Mouse (Mus musculus) heart, embryonic 12.5 days (tissue): ENCODE results near the gene Lif. TPM values are rescaled to one million over a fixed set of nuclear protein-coding genes. Genes with fewer than 3 reads are reported as not detected.

Source experiments
- ATAC-seq: fragments of 200-750 bp; cut with Nextera tagmentation; 2 replicates; pipeline ENCODE4 v1.8.0; 2017; ENCODE audit warnings: moderate TSS enrichment, moderate library complexity; ENCODE audit not compliant: insufficient number of reproducible peaks, low FRiP score
- H3K27ac ChIP-seq: fragments of 300-500 bp; sonication (generic); 2 replicates; pipeline ENCODE4 v1.5.1; 2016; ENCODE audit warnings: mild to moderate bottlenecking, moderate library complexity; ENCODE audit not compliant: poor library complexity, severe bottlenecking
- H3K27me3 ChIP-seq: fragments of 300-500 bp; sonication (generic); replicated peaks from 2 replicates; pipeline ENCODE4 v1.6.1; 2016; ENCODE audit warnings: mild to moderate bottlenecking, moderate library complexity
- H3K36me3 ChIP-seq: fragments of 300-500 bp; sonication (generic); 2 replicates; pipeline ENCODE4 v1.6.1; 2016; ENCODE audit warnings: mild to moderate bottlenecking, moderate library complexity
- H3K4me1 ChIP-seq: fragments of 300-500 bp; sonication (generic); replicated peaks from 2 replicates; pipeline ENCODE4 v1.6.1; 2016; ENCODE audit warnings: mild to moderate bottlenecking
- H3K4me2 ChIP-seq: fragments of 300-500 bp; sonication (generic); 2 replicates; pipeline ENCODE4 v1.6.1; 2016; ENCODE audit warnings: mild to moderate bottlenecking, moderate library complexity
- H3K4me3 ChIP-seq: fragments of 300-500 bp; sonication (generic); 2 replicates; pipeline ENCODE4 v1.5.1; 2016; ENCODE audit warnings: mild to moderate bottlenecking
- H3K9ac ChIP-seq: fragments of 300-500 bp; sonication (generic); 2 replicates; pipeline ENCODE4 v1.6.1; 2016; ENCODE audit warnings: mild to moderate bottlenecking, moderate library complexity
- H3K9me3 ChIP-seq: fragments of 300-500 bp; sonication (generic); replicated peaks from 2 replicates; pipeline ENCODE4 v1.6.1; 2016; ENCODE audit warnings: mild to moderate bottlenecking, moderate library complexity
- WGBS: fragments of 180-500 bp; shearing (Covaris S2); methylation state at CpG from one replicate; pipeline ENCODE4 v1.1.7; 2016; 5-methylcytosine and 5-hydroxymethylcytosine counted together
- polyA plus RNA-seq: library from polyadenylated mRNA; unstranded; fragments of >200 nt; fragmentation: Nextera tagmentation; extraction: Ambion mirVana; gene quantifications from 2 replicates; pipeline ENCODE4 v1.2.1, GENCODE M21; 2016

The Lif gene
- polyA plus RNA-seq, 1 experiment from 2014 or later = 0.63 TPM

GRCm38 (mm10) chr11:4219317-4219751 lies 38.0 kb upstream of the Lif start:
- Histone ChIP-seq H3K9ac (no peak overlapping the region), H3K9me3 (no peaks in the 10 kb centered on the region), H3K4me1 (peaks cover 22% of the 10 kb centered on the region), H3K27me3 (peaks cover 13% of the 10 kb centered on the region; the same call in 1 of the 2 replicates), H3K4me2 (no peak overlapping the region; the same call in 1 of the 2 replicates), H3K27ac (no peak overlapping the region), H3K36me3 (peaks cover 9% of the 10 kb centered on the region), H3K4me3 (no peak overlapping the region)
- 7% methylated on average over 2 of the region's 2 CpGs for WGBS
- ATAC-seq = no peak

GRCm38 (mm10) chr11:4219908-4220307 lies 37.4 kb upstream of the Lif start:
- Histone ChIP-seq H3K27me3 (peaks cover 13% of the 10 kb centered on the region; the same call in 1 of the 2 replicates), H3K9ac (no peak overlapping the region), H3K4me2 (no peak overlapping the region), H3K4me1 (peaks cover 22% of the 10 kb centered on the region), H3K4me3 (no peak overlapping the region), H3K36me3 (peaks cover 3% of the 10 kb centered on the region), H3K27ac (no peak overlapping the region), H3K9me3 (no peaks in the 10 kb centered on the region)
- no peak for ATAC-seq
- WGBS = 51% methylated on average over 9 of the region's 9 CpGs

GRCm38 (mm10) chr11:4220443-4221400 lies 36.6 kb upstream of the Lif start:
- 48% methylated on average over 28 of the region's 28 CpGs for WGBS
- Histone ChIP-seq H3K4me3 (no peak overlapping the region), H3K4me2 (no peak overlapping the region), H3K4me1 (peaks cover 20% of the 10 kb centered on the region), H3K9me3 (no peaks in the 10 kb centered on the region), H3K27me3 (peaks cover 13% of the 10 kb centered on the region; the same call in 1 of the 2 replicates), H3K27ac (no peak overlapping the region), H3K36me3 (no peaks in the 10 kb centered on the region), H3K9ac (no peak overlapping the region)
- no peak for ATAC-seq

GRCm38 (mm10) chr11:4222046-4222950 lies 35.1 kb upstream of the Lif start:
- Histone ChIP-seq H3K4me1 (peaks cover 12% of the 10 kb centered on the region), H3K4me2 (no peak overlapping the region), H3K36me3 (no peaks in the 10 kb centered on the region), H3K4me3 (no peak overlapping the region), H3K27ac (no peak overlapping the region), H3K9ac (no peak overlapping the region), H3K27me3 (peaks cover 13% of the 10 kb centered on the region; the same call in 1 of the 2 replicates), H3K9me3 (no peaks in the 10 kb centered on the region)
- 73% methylated on average over 17 of the region's 17 CpGs for WGBS
- ATAC-seq = no peak

- no peak overlapping the region for H3K9ac ChIP-seq
- WGBS = 27% methylated on average over 5 of the region's 7 CpGs
- H3K4me1 ChIP-seq = peaks cover 8% of the 10 kb centered on the region
- H3K36me3 ChIP-seq = no peaks in the 10 kb centered on the region
- 0 out of 2 replicates have a peak overlapping the region, but pooled peaks have one; percentile 13 for H3K4me2 ChIP-seq
- ATAC-seq = peak; percentile 89
- H3K27ac ChIP-seq = no peak overlapping the region; the same call in 1 of the 2 replicates
- no peaks in the 10 kb centered on the region for H3K9me3 ChIP-seq
- H3K27me3 ChIP-seq = peaks cover 16% of the 10 kb centered on the region; the same call in 1 of the 2 replicates
- peak overlapping the region; percentile 6; the same call in 1 of the 2 replicates for H3K4me3 ChIP-seq
Observed at GRCm38 (mm10) chr11:4223393-4224188, 33.8 kb upstream of the Lif start.

GRCm38 (mm10) chr11:4224223-4224622 lies 33.1 kb upstream of the Lif start:
- H3K9ac ChIP-seq = no peak overlapping the region
- 28% methylated on average over 2 of the region's 2 CpGs for WGBS
- H3K4me1 ChIP-seq = peaks cover 7% of the 10 kb centered on the region
- H3K4me3 ChIP-seq = peak overlapping the region; percentile 2; the same call in 1 of the 2 replicates
- peaks cover 16% of the 10 kb centered on the region; the same call in 1 of the 2 replicates for H3K27me3 ChIP-seq
- no peak overlapping the region for H3K27ac ChIP-seq
- peak overlapping the region; percentile 28; the same call in 1 of the 2 replicates for H3K4me2 ChIP-seq
- H3K36me3 ChIP-seq = no peaks in the 10 kb centered on the region
- ATAC-seq = no peak
- H3K9me3 ChIP-seq = no peaks in the 10 kb centered on the region

GRCm38 (mm10) chr11:4226569-4227325 lies 30.6 kb upstream of the Lif start:
- ATAC-seq = no peak
- Histone ChIP-seq H3K27me3 (peaks cover 5% of the 10 kb centered on the region; the same call in 1 of the 2 replicates), H3K27ac (no peak overlapping the region), H3K4me2 (no peak overlapping the region), H3K9me3 (no peaks in the 10 kb centered on the region), H3K4me3 (no peak overlapping the region), H3K4me1 (peaks cover 10% of the 10 kb centered on the region), H3K36me3 (no peaks in the 10 kb centered on the region), H3K9ac (no peak overlapping the region)
- 72% methylated on average over 5 of the region's 5 CpGs for WGBS

GRCm38 (mm10) chr11:4228463-4228862 lies 28.9 kb upstream of the Lif start:
- 0 out of 2 replicates have a peak, but pooled peaks cover 3% of the 10 kb centered on the region for H3K27me3 ChIP-seq
- H3K9ac ChIP-seq = no peak overlapping the region
- ATAC-seq = no peak
- H3K4me3 ChIP-seq = no peak overlapping the region
- H3K36me3 ChIP-seq = no peaks in the 10 kb centered on the region
- WGBS = 40% methylated on average over 8 of the region's 8 CpGs
- H3K4me2 ChIP-seq = no peak overlapping the region
- H3K27ac ChIP-seq = no peak overlapping the region
- H3K4me1 ChIP-seq = peaks cover 9% of the 10 kb centered on the region
- no peaks in the 10 kb centered on the region for H3K9me3 ChIP-seq

GRCm38 (mm10) chr11:4229841-4230240 lies 27.5 kb upstream of the Lif start:
- Histone ChIP-seq H3K4me1 (peaks cover 5% of the 10 kb centered on the region; the same call in 1 of the 2 replicates), H3K9ac (no peak overlapping the region), H3K4me2 (no peak overlapping the region), H3K36me3 (no peaks in the 10 kb centered on the region), H3K27me3 (0 out of 2 replicates have a peak, but pooled peaks cover 3% of the 10 kb centered on the region), H3K4me3 (no peak overlapping the region), H3K27ac (no peak overlapping the region), H3K9me3 (no peaks in the 10 kb centered on the region)
- 52% methylated on average over 4 of the region's 4 CpGs for WGBS
- ATAC-seq = no peak
